Mouse (Mus musculus) liver, embryonic 13.5 days (tissue): ENCODE results near the gene Gabbr2. TPM values are rescaled to one million over a fixed set of nuclear protein-coding genes. Genes with fewer than 3 reads are reported as not detected.

ENCODE experiments used
- ATAC-seq: fragments of 200-750 bp; cut with Nextera tagmentation; 2 replicates; pipeline ENCODE4 v1.8.0; 2017; ENCODE audit warnings: low read depth, mild to moderate bottlenecking, moderate number of reproducible peaks, moderate library complexity
- DNase-seq: peaks from one replicate; pipeline ENCODE4 v3.0.0; 2022
- H3K27ac ChIP-seq: fragments of 300-500 bp; sonication (generic); 2 replicates; pipeline ENCODE4 v1.5.1; 2015; ENCODE audit warnings: moderate library complexity, mild to moderate bottlenecking, inconsistent platforms
- H3K27me3 ChIP-seq: fragments of 300-500 bp; sonication (generic); 2 replicates; pipeline ENCODE4 v1.6.1; 2015; ENCODE audit warnings: mild to moderate bottlenecking, inconsistent platforms
- H3K36me3 ChIP-seq: fragments of 300-500 bp; sonication (generic); 2 replicates; pipeline ENCODE4 v1.6.1; 2015; ENCODE audit warnings: mild to moderate bottlenecking, inconsistent platforms
- H3K4me1 ChIP-seq: fragments of 300-500 bp; sonication (generic); replicated peaks from 2 replicates; pipeline ENCODE4 v1.6.1; 2015; ENCODE audit warnings: inconsistent platforms
- H3K4me2 ChIP-seq: fragments of 300-500 bp; sonication (generic); 2 replicates; pipeline ENCODE4 v1.6.1; 2015; ENCODE audit warnings: inconsistent platforms, mild to moderate bottlenecking, moderate library complexity
- H3K4me3 ChIP-seq: fragments of 300-500 bp; sonication (generic); replicated peaks from 2 replicates; pipeline ENCODE4 v1.5.1; 2015; ENCODE audit warnings: mild to moderate bottlenecking, inconsistent platforms
- H3K9ac ChIP-seq: fragments of 300-500 bp; sonication (generic); 2 replicates; pipeline ENCODE4 v1.6.1; 2015; ENCODE audit warnings: mild to moderate bottlenecking, inconsistent platforms
- H3K9me3 ChIP-seq: fragments of 300-500 bp; sonication (generic); replicated peaks from 2 replicates; pipeline ENCODE4 v1.6.1; 2016; ENCODE audit warnings: inconsistent platforms
- WGBS: fragments of 180-500 bp; shearing (Covaris S2); methylation state at CpG from one replicate; pipeline ENCODE4 v1.1.7; 2015; ENCODE audit not compliant: insufficient replicate concordance; 5-methylcytosine and 5-hydroxymethylcytosine counted together
- polyA plus RNA-seq: library from polyadenylated mRNA; unstranded; fragments of >200 nt; fragmentation: Nextera tagmentation; extraction: Ambion mirVana; gene quantifications from 2 replicates; pipeline ENCODE4 v1.2.1, GENCODE M21; 2015

Gene Gabbr2
- polyA plus RNA-seq, 1 experiment from 2014 or later: 0.09 TPM

GRCm38 (mm10) chr4:46840146-46840545, 151.5 kb downstream of the Gabbr2 start:
- no peak overlapping the region for H3K4me2 ChIP-seq
- peaks cover 9% of the 10 kb centered on the region; the same call in 1 of the 2 replicates for H3K27me3 ChIP-seq
- no peak overlapping the region for H3K9ac ChIP-seq
- no peaks in the 10 kb centered on the region for H3K36me3 ChIP-seq
- no peak overlapping the region for H3K4me3 ChIP-seq
- DNase-seq (no peak), ATAC-seq (no peak)
- no peaks in the 10 kb centered on the region for H3K9me3 ChIP-seq
- H3K4me1 ChIP-seq: peaks cover 23% of the 10 kb centered on the region
- no peak overlapping the region for H3K27ac ChIP-seq
- WGBS: 68% methylated on average over 6 of the region's 6 CpGs

GRCm38 (mm10) chr4:46837362-46837761, 154.3 kb downstream of the Gabbr2 start:
- 71% methylated on average over 7 of the region's 7 CpGs for WGBS

GRCm38 (mm10) chr4:46836065-46836464, 155.6 kb downstream of the Gabbr2 start:
- Histone ChIP-seq H3K4me1 (peaks cover 46% of the 10 kb centered on the region), H3K9ac (peak overlapping the region; percentile 27; the same call in 1 of the 2 replicates), H3K27ac (peak overlapping the region; percentile 59), H3K36me3 (no peaks in the 10 kb centered on the region), H3K4me2 (peak overlapping the region; percentile 25), H3K27me3 (0 out of 2 replicates have a peak, but pooled peaks cover 3% of the 10 kb centered on the region), H3K9me3 (no peaks in the 10 kb centered on the region), H3K4me3 (no peak overlapping the region)
- ATAC-seq (peak; percentile 84), DNase-seq (no peak)
- WGBS: 41% methylated on average over 18 of the region's 18 CpGs

More at GRCm38 (mm10) chr4:46837362-46837761, 154.3 kb downstream of the Gabbr2 start:
- Histone ChIP-seq H3K27ac (no peak overlapping the region), H3K4me3 (no peak overlapping the region), H3K27me3 (peaks cover 8% of the 10 kb centered on the region; the same call in 1 of the 2 replicates), H3K9me3 (no peaks in the 10 kb centered on the region), H3K36me3 (no peaks in the 10 kb centered on the region), H3K4me1 (peaks cover 39% of the 10 kb centered on the region), H3K4me2 (no peak overlapping the region), H3K9ac (no peak overlapping the region)
- DNase-seq: no peak
- no peak for ATAC-seq

GRCm38 (mm10) chr4:46835064-46835463, 156.6 kb downstream of the Gabbr2 start:
- 90% methylated on average over 14 of the region's 14 CpGs for WGBS
- H3K9me3 ChIP-seq: no peaks in the 10 kb centered on the region
- peaks cover 46% of the 10 kb centered on the region for H3K4me1 ChIP-seq
- ATAC-seq: no peak
- no peaks in the 10 kb centered on the region for H3K36me3 ChIP-seq
- H3K4me2 ChIP-seq: no peak overlapping the region
- H3K9ac ChIP-seq: no peak overlapping the region
- H3K4me3 ChIP-seq: no peak overlapping the region
- 0 out of 2 replicates have a peak, but pooled peaks cover 2% of the 10 kb centered on the region for H3K27me3 ChIP-seq
- H3K27ac ChIP-seq: no peak overlapping the region
- no peak for DNase-seq

- Histone ChIP-seq H3K4me1 (peaks cover 46% of the 10 kb centered on the region), H3K9ac (no peak overlapping the region), H3K36me3 (no peaks in the 10 kb centered on the region), H3K27ac (no peak overlapping the region), H3K4me2 (0 out of 2 replicates have a peak overlapping the region, but pooled peaks have one; percentile 3), H3K27me3 (no peaks in the 10 kb centered on the region), H3K9me3 (no peaks in the 10 kb centered on the region), H3K4me3 (no peak overlapping the region)
- WGBS: 42% methylated on average over 12 of the region's 12 CpGs
- DNase-seq (no peak), ATAC-seq (peak; percentile 67)
Measured at GRCm38 (mm10) chr4:46832834-46833544, 158.7 kb downstream of the Gabbr2 start.

GRCm38 (mm10) chr4:46829656-46830055, 162.0 kb downstream of the Gabbr2 start:
- Histone ChIP-seq H3K4me2 (no peak overlapping the region), H3K27ac (no peak overlapping the region), H3K9ac (no peak overlapping the region), H3K9me3 (no peaks in the 10 kb centered on the region), H3K36me3 (no peaks in the 10 kb centered on the region), H3K4me3 (no peak overlapping the region), H3K27me3 (no peaks in the 10 kb centered on the region), H3K4me1 (peaks cover 27% of the 10 kb centered on the region)
- WGBS: 13% methylated on average over 2 of the region's 2 CpGs
- no peak for ATAC-seq
- DNase-seq: no peak

GRCm38 (mm10) chr4:46828141-46828571, 163.5 kb downstream of the Gabbr2 start:
- Histone ChIP-seq H3K4me1 (peaks cover 18% of the 10 kb centered on the region), H3K4me2 (no peak overlapping the region), H3K9me3 (no peaks in the 10 kb centered on the region), H3K9ac (no peak overlapping the region), H3K27me3 (no peaks in the 10 kb centered on the region), H3K27ac (no peak overlapping the region), H3K4me3 (no peak overlapping the region), H3K36me3 (no peaks in the 10 kb centered on the region)
- WGBS: 81% methylated on average over 5 of the region's 5 CpGs
- ATAC-seq: no peak
- no peak for DNase-seq

GRCm38 (mm10) chr4:46827471-46827870, 164.2 kb downstream of the Gabbr2 start:
- Histone ChIP-seq H3K4me2 (no peak overlapping the region), H3K9me3 (no peaks in the 10 kb centered on the region), H3K4me1 (peaks cover 11% of the 10 kb centered on the region), H3K27me3 (no peaks in the 10 kb centered on the region), H3K27ac (no peak overlapping the region), H3K4me3 (no peak overlapping the region), H3K9ac (no peak overlapping the region), H3K36me3 (no peaks in the 10 kb centered on the region)
- DNase-seq (no peak), ATAC-seq (no peak)
- whole genome bisulfite sequencing: 65% methylated on average over 9 of the region's 9 CpGs

GRCm38 (mm10) chr4:46825846-46826529, 165.7 kb downstream of the Gabbr2 start:
- 78% methylated on average over 10 of the region's 10 CpGs for WGBS
- H3K4me1 ChIP-seq: peaks cover 4% of the 10 kb centered on the region; the same call in 1 of the 2 replicates
- no peak overlapping the region for H3K9ac ChIP-seq
- no peaks in the 10 kb centered on the region for H3K36me3 ChIP-seq
- H3K27ac ChIP-seq: no peak overlapping the region
- no peak overlapping the region for H3K4me3 ChIP-seq
- H3K4me2 ChIP-seq: no peak overlapping the region
- no peaks in the 10 kb centered on the region for H3K9me3 ChIP-seq
- DNase-seq: no peak
- no peak for ATAC-seq
- no peaks in the 10 kb centered on the region for H3K27me3 ChIP-seq

- Histone ChIP-seq H3K4me1 (peaks cover 4% of the 10 kb centered on the region; the same call in 1 of the 2 replicates), H3K27me3 (no peaks in the 10 kb centered on the region), H3K9ac (no peak overlapping the region), H3K36me3 (no peaks in the 10 kb centered on the region), H3K9me3 (no peaks in the 10 kb centered on the region), H3K4me3 (no peak overlapping the region), H3K4me2 (no peak overlapping the region), H3K27ac (no peak overlapping the region)
- 76% methylated on average over 14 of the region's 14 CpGs for WGBS
- DNase-seq: no peak
- ATAC-seq: no peak
Measured at GRCm38 (mm10) chr4:46823738-46824137, 167.9 kb downstream of the Gabbr2 start.

- 77% methylated on average over 11 of the region's 11 CpGs for WGBS
- H3K9ac ChIP-seq: no peak overlapping the region
- H3K36me3 ChIP-seq: no peaks in the 10 kb centered on the region
- H3K27me3 ChIP-seq: no peaks in the 10 kb centered on the region
- DNase-seq (no peak), ATAC-seq (no peak)
- no peaks in the 10 kb centered on the region for H3K4me1 ChIP-seq
- no peak overlapping the region for H3K27ac ChIP-seq
- H3K4me3 ChIP-seq: no peak overlapping the region
- no peaks in the 10 kb centered on the region for H3K9me3 ChIP-seq
- no peak overlapping the region for H3K4me2 ChIP-seq
Measured at GRCm38 (mm10) chr4:46821709-46822108, 170.0 kb downstream of the Gabbr2 start.
